Mouse (Mus musculus) stomach, postnatal 0 days (tissue): Measurements from ENCODE around the gene Gm10160.

Experiments used
- CTCF ChIP-seq: IDR thresholded peaks from 2 replicates; pipeline ENCODE4 v1.5.1; 2016; ENCODE audit warnings: antibody characterized with exemption, low read depth, mild to moderate bottlenecking, moderate library complexity
- EP300 ChIP-seq: optimal IDR thresholded peaks from 2 replicates; pipeline ENCODE3; 2016; ENCODE audit warnings: antibody characterized with exemption

GRCm38 (mm10) chr7:81875372-81875771 lies 19.8 kb upstream of the Gm10160 start:
- no peak for TF ChIP-seq EP300
- no peak for TF ChIP-seq CTCF
